Mouse (Mus musculus): ENCODE data around the gene Zmat5. TPM values are rescaled to one million over a fixed set of nuclear protein-coding genes. Genes with fewer than 3 reads are reported as not detected.

Gene Zmat5
- 53.1 and 55.3 TPM in 2 replicates for total RNA-seq (2021)
- long read RNA-seq, transcript Zmat5-201 (6 exons, 792 nt): major isoform, 6 of 25 reads
- long read RNA-seq, partial matches to known transcripts: 3 of 25 reads
- long read RNA-seq, other reads (novel, unspliced or antisense): 16 of 25 reads

DNA sequence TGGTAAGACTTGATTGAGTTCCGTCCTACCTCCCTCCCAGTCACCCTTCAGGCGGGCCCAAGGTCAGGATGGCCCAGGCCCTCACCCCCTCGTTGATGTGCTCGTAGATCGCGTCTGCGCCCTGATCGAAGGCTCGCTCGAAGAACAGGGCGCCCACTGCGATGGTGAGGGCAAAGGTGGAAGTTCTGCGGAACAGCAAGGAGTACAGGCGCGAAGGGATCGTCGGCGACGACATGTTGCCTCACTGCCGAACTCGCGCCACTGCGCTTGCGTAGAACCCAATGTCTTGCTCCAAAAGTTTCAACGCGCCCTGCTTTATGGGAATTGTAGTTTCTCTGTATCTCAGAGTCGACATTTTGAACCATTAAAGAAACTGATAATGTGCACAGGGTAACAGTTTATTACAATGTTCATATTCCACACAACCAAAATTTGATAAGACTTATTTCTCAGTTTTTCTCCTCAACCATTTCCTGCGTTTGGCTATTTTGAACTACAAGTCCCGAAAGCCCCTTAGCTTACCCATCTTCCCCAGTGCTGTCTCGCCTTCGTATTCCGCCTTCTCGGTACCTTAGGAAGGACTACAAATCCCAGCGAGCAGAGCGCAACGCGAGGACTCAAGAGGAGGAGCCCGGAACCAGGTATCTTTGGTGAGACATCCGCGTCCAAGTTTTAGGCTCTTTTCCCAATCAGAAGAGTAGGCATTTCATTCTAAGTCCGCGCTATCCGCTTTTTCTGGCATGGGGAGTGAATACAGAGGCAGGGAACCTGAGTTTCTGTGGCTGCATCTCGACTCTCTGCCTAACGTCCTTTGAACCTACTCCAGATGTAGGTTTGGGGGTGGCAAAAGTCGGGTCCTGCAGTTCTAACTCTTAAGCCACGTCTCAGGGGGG is at the start of gene Zmat5, which contains the start of gene Uqcr10:
Gene Zmat5 (plus strand): TSS at position 607 of the 893 bp plus-strand sequence.
Gene Uqcr10 (minus strand): TSS at position 271 of the 893 bp plus-strand sequence.
- peak; percentile 93 for DNase-seq

DNA sequence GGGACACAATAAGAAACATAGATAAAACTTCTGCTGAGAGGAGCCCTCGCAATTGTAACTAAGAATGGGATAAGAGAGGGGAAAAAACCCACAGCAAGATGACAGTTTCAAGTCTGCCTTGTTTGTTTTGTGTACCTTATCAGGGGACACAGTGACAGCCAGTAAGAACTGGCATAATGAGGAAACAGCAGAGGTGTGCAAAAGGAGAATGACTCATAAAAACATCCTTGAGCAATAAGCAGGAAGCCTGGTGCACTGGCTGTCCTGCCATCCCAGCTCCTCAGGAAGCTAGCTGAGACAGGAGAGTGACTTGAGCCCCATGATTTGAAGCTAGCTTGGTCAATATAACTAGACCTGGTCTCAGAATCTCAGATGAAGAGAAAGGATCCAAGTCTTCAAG is 44.7 kb upstream of the Zmat5 start:
- DNase-seq: no peak

DNA sequence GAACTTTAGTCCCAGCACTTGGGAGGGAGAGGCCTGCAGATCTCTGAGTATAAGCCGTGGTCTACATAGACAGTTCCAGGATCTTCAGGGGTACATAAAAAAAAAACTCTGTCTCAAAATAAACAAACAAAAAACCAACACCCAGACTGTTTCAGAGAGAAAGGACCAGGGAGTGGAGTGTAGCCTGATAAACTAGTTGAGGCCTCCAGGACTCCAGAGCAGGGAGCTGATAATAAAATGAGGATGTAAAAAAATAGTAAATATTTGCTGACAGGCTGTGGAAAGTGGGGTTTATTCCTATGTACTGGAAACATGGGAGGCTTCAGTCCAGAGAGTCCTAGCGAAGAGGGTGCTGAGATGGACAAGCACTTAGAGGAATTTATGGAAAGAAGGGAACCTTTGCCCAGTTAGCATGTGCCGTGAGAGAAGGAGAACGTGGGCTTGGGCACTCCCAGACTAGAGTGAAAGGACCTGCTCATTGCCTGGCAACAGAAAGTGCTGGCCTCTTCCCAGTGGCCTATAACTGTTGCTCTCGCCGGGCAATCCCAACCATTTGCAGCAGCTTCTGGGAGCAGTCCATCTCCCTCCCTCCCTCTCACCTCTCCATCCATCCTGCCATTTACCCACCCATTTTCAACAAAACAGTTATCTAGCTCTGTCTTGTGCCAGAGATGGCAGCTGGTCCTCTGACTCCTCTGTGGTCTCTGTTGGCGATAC is 44.0 kb upstream of the Zmat5 start:
- no peak for DNase-seq

DNA sequence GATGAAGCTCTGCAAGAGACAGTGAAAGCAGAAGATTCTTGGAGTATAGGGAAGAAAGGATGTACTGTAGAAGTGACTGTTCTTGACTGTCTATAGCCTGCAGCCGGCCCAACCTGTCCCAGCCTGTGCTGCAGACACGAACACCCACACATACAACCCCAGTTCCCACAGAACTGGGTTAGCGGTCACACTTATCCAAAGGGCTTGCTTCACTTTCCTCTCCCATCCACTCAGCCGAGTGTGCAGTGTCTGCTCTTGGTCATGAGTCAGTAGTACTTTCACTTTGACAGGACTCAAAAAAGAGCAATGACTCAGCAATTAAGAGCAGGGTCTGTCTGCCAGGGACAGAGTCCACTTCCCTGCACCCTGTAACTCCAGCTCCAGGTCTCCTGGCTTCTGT is 43.2 kb upstream of the Zmat5 start:
- DNase-seq: no peak

DNA sequence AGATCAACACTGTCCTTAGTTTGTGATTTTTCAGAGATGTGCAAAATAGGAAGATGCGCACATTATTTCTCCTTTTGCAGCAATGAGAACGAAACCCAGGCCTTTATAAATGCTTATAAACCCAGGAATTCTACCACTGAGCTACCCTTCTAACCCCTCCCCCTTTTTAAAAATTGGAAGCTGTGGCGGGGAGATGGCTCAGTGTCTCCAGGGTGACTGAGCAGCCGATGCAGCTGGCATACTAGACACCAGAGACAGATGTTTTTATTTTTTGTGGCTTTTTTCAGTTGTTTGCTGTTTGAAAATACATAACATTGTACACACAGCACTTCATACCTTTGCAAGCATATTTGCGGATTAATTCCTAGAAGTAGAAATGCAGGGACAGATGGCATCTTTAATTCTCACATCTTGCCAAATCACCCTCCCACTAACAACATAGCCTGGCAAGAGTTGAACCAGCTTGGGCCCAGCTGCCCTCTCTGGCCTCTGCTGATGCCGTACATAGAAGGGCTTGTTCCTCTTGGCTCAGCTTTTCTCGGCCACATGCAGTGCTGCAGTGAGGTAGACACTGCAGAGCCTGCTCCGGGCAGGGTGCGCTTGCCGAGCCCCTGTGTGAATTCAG is 42.5 kb upstream of the Zmat5 start:
- no peak for DNase-seq

DNA sequence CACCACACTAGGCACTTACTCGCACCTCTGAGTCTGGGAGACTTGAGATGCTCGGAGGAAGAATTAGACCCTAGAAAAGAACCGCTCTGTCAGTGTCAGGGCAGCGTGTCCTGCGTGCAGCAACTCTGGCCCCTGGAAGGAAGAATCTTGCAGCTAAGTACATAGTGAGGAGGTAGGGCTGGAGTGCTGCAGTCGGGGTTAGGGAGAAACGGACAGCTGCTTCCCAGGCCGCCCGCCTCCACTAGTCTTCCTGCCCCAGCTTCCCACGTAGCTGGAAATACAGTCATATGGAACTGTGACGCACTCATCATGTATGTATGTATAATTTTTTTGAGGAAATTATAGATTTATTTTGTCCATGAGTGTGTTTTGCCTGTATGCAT is 42.0 kb upstream of the Zmat5 start:
- no peak for DNase-seq

DNA sequence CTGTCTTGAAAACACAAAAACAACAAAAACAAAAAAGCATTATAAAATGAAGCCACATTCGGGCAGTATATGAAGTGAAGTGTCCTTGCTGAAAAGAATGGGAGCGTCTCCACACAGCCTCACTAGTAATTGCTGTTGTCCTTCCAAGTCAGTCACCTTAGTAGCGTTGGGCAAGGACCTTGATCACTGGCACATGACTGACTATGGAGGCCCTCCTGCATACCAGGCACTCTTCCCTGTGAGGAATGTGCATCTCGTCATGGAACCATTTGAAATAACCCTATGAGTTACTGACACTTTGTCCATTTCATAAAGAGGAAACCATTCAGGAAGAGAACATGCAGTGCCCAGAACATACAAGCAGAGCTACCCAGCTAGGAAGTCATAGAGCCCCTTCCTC is 32.7 kb upstream of the Zmat5 start:
- DNase-seq: no peak

DNA sequence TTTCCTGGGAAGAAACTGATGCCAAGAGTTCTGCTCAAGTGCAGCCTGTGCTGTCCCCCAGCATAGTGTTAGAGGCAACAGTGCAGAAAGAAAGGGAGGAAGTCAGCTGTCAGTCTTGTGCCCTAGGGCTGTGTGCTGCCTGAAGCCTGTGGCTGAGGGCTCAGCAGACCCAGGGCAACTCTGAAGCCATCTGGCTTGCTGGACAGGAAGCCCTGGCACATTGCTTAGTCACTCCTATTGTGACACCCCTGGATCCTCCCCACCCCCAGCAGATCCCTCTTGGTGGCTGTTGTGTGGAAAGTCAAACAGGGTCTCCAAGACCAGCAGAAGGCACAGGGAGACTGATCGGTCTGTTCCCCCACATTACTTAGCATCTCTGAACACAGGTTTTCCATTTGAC is 29.9 kb upstream of the Zmat5 start:
- DNase-seq: no peak

DNA sequence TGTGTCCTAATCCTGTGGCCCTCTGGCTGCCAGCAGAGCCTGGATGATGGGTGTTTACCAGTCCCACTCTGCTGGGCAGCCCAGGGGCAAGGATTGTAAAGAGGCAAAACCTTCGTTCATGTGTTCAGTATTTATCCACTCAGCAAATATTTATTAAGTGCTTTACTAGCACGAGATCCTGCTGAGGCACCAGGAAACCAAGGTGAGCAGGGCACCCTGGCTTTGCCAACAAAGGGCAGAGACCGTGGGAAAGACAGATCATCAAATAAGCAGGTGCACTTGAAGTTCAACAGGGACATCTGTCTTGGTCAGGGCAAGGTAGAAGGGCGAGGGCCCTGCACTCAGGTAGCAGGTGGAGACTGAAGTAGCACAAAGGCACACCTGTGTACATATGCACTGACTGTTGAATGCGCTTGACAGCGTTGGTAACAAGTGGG is 29.3 kb upstream of the Zmat5 start:
- no peak for DNase-seq

DNA sequence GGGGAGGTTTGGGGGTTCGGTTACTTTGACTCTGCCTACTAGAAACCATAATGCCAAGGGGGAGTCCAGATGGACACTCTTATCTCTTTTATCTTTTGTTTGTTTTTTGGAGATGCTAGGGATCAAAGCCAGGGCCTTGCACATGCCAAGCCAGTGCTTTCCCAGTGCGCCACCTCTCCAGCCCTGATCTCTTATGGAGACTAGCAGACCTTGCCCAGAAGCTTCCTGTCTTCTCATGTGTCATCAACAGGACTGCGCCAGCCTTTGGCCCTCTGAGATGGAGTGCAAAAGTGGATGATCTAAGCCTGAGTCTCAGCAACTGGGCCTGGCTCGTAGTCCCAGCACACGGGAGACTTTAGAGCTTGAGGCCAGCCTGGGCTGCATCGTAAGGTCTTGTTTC is 28.8 kb upstream of the Zmat5 start:
- no peak for DNase-seq

DNA sequence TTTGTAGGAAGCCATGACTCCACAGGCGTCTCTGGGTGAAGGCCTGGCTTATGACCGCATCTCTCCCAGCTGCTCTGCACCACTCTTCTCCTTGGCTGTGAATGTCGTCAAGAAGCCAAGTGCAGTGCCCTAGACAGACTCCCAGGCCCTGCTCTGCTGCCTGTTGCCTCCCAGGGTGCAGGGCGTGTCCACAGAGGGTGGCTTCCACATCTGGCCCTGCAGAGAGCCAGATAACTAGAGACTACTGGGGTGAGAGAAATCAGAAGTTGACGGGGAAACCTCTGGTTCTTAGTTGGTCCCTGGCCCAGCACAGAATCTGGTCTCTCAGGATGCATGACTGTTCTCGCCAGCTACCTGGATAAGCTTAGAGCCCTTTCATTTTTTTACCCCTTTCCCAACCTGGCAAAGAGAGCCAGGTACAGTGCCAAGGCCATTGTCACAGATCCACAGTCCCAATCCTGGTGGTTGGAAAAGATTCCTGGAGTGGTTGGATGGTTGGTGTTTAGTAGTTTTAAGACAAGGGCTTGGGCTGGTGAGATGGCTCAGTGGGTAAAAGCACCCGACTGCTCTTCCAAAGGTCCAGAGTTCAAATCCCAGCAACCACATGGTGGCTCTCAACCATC is 27.1 kb upstream of the Zmat5 start:
- DNase-seq: no peak

DNA sequence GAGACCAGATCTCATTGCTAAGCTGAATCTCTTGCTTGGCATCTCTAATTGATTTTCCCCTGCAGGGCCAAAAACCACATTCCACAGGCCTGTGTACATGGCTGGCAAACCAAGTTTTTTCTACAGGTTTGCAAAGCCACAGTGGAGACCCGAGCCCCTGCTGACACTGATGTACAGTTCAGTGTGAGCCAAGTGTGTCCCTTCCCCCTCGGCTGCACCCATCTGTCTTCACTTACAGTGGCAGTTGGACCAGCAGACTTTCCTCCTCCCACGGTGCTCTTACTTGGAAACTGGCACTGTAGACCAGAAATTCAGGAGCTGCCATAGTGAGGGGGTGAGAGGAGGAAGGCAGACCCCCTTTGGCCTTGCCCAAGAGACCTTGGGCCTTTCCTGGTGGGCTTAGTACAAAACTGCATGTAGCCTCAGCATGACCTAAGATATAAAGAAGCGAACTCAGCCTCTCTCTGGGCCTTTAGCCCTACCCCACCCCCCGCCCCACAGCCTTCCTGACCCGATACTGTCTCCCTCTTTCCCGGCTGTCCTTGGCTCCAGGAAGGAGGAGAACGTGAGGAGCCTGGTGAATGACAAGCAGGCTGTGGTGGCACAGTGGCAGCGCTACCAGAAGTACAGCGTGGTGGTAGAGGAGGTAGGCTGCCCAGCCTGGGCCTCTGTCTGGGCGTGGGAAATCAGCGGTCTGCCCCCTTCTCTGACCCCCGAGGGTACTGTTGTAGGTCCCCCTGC is 25.6 kb upstream of the Zmat5 start:
- no peak for DNase-seq

DNA sequence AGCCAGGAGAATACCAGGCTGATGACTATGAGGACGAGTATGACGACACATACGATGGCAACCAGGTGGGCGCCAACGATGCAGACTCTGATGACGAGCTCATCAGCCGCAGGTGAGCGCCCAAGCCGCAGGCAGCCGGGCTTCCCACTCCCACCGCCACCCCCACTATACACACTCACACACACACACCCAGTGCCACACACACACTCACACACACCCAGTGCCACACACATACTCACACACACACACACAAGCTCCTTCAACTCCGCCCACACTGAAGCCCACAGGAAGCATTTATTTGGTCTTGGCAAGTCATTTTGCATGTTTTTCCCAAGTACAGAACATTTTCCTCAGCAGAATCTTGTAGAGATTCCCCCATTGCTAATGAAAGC is 25.0 kb upstream of the Zmat5 start:
- no peak for DNase-seq

DNA sequence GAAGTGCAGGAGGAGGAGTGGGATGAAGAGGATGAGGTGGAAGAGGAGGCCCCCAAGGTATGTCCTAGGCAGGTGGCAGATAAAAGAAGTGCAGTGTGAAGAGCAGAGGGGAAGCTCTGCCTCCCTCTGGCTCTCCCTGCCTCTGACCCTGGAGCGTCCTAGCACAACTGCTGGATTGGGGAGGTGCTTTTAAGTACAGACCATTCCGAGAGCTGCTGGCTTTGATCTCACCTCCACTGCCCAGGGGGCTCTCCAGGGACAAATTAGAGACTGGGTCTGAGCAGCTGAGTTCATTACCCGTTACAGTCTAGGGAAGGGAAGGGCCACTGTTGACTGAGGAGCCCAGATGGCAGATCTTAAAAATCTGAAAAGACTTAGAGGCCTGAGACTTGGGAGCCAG is 24.4 kb upstream of the Zmat5 start:
- DNase-seq: no peak

DNA sequence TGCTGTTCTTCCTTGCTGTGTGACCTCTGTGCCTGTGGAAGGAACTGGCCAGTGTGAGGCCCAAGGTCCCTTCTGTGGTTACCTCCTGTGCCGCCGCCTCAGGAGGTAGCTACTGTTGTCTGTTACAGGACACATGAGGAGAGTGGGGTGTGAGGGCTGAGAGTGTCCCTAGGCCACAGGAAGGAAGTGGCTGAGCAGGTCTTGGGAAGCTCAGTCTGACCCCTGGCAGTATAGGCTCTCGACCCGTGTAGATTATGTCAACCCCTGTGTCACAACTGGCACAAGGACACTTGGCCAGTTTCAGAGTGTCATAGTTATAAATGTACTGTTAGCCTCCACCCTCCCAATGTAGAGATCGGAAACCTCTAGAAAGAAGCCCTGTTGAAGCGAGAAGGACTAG is 21.0 kb upstream of the Zmat5 start:
- DNase-seq: no peak

DNA sequence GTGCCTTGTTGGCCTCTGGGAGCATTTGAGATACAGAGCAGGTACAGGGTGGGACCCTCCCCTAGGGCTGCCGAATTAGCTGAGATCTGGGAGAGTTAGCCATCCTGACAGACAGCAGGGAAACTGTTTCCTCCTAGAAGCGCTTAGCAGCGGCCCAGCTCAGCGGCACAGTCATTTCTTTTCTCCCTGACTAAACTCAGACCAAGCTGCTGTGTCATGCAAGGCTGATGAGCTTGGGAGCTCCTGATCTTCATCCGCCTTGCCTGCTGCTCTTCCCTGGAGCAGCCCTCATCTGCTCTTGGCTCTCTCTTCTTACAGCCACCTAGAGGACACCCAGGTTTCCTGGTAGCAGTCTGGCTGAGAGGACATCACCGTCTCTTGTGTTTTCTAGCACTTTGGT is 20.3 kb upstream of the Zmat5 start:
- no peak for DNase-seq

DNA sequence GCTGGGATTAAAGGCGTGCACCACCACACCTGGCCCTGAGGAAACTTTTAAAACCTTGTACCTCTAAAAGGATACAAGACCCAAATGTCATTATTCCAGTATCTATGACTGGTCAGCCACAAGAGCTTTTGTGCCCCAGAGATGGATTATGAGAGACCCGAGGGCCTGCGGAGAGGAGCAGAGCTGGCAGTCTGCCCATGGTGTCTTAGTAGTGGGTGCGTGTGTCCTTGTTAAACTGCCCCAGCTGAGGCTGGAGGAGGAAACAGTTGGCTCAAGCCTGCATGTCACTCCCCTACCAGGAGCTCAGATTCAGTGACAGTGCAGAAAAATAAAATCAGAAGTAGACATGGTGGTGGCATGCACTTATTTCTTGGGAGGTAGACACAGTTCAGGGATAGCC is 19.4 kb upstream of the Zmat5 start:
- DNase-seq: peak; percentile 73

DNA sequence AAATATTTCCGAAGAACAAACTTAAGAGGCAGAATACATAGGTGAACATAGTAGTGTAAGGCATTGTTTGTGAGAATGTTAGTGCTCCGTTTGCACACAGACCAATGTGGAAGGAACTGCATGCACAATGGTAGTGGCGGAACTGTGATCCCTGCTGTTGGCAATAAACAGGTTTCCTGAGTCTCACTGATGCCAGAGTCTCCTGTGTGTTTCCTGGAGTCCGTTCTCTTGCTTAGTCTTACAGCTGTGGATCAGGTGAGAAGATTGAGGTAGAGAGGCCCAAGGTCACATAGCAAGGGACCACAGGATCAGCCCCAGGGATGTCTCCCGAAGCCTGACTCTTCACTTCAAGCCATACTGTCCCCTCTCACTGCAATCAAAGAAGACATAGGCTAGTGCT is 19.0 kb upstream of the Zmat5 start:
- DNase-seq: no peak

DNA sequence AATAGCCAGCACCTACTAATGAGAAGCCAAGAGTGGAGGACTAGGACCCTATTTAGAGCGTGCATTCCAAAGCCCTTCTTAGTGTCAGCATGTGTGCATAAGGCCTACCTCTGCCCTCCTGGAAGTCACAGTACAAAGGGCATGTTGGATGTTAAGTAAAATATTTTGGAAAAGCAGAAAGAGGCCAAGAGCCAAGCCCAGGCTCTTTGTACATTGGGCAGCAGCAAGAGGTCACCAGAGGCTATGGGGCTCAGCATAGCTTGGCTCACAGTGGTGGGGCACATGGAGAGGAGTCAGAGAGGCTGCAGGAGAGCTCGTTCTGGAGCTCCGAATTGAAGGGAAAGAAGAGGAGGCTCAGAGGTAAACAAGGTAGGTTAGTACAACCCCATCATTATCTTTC is 17.5 kb upstream of the Zmat5 start:
- no peak for DNase-seq

DNA sequence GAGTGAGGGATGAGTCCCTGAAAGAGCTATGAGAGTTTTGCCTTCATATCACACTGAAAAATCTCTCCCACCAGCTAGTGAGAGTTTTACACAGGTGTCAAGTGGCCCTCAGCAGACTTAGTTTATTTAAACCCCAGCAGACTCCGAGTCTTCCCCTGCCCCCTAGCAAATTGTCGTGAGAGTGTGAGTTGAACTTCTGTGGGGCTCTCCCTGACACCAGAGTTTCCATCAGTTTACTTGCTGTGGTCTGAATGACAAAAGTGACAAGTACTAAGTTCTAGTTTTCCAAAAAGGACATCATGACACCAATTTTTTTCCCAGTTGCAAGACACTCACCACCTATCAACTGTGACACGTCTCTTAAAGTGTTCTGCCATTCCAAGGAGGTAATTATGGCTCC is 16.6 kb upstream of the Zmat5 start:
- DNase-seq: no peak

DNA sequence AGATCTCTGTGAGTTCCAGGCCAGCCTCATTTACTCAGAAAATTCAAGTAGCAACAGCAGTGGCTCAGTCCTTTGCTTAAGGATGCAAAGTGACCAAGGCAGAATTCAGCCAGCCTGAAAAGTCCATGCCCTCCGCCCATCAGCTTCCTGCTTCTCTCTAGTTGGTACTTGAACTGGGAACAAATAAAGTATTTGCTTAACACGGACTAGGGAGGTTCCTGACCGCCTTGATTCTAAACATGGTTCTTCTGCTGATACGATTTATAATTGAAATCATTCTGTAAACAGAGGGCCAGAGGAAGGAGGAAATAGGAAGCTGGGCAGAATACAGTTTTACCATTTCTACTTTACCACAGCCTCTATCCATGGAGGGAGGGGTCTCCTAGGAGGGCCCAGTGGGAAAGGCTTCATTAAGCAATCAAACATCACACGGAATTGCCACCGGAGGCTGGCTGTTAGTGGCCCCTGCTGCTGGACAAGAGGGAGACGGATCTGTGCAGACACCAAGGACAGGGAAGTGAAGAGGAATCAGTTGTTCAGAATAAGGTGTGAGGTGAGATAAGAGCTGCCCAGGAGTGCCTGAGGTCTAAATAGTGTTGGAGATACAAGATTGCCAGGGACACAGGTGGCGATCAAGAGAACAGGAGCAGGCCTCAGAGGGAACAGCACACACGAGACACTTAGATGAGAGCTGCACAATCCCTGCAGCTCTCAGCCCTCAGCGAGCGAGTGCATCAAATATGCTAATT is 15.7 kb upstream of the Zmat5 start:
- DNase-seq: no peak
